Mouse (Mus musculus): Measurements from ENCODE around the gene Vmn1r157. TPM values are rescaled to one million over a fixed set of nuclear protein-coding genes. Genes with fewer than 3 reads are reported as not detected.
"Not testable (repeated sequence)": the region's sequence is repeated elsewhere in the genome, so short reads cannot be mapped to it uniquely, and the experiment has no call there.

Vmn1r157 gene
- total RNA-seq (2021) = not detected
- long read RNA-seq, experiment 1 = 0 reads
- long read RNA-seq, experiment 2 = 0 reads

GRCm38 (mm10) chr7:22761397-22761796 is at the start of gene Vmn1r157:
Gene Vmn1r157, plus strand, starts transcription at chr7:22761697.
- intact Hi-C loops (cut with DNase I); H3K4me3 ChIP-seq; H3K27ac ChIP-seq; DNase-seq (ENCODE audit: extremely low spot score in 1 of 2, low spot score in 2 of 2): not testable (repeated sequence)

GRCm38 (mm10) chr7:22719610-22720009 is 41.9 kb upstream of the Vmn1r157 start, which contains the start of gene Gm4567:
Gene Gm4567, minus strand, starts transcription at chr7:22719710.
- intact Hi-C loops (cut with DNase I); DNase-seq (ENCODE audit: extremely low spot score in 1 of 2, low spot score in 2 of 2); H3K4me3 ChIP-seq; H3K27ac ChIP-seq: not testable (repeated sequence)

- intact Hi-C loops (cut with DNase I); H3K4me3 ChIP-seq; DNase-seq (ENCODE audit: extremely low spot score in 1 of 2, low spot score in 2 of 2); H3K27ac ChIP-seq: not testable (repeated sequence)
These were observed 14.5 kb downstream of the Vmn1r157 start for GRCm38 (mm10) chr7:22775981-22776380.

- H3K27ac ChIP-seq; intact Hi-C loops (cut with DNase I); DNase-seq (ENCODE audit: extremely low spot score in 1 of 2, low spot score in 2 of 2); H3K4me3 ChIP-seq: not testable (repeated sequence)
These were observed 29.2 kb downstream of the Vmn1r157 start, which contains the start of gene Vmn1r158 for GRCm38 (mm10) chr7:22790682-22791081. Gene Vmn1r158, minus strand, starts transcription at chr7:22790782.

Other genes starting within 250 kb of the Vmn1r157 start
- not detected for gene Vmn1r152, start 238.7 kb upstream of the Vmn1r157 start, total RNA-seq (2021)
- not detected for gene Gm8677, start 226.8 kb upstream of the Vmn1r157 start, total RNA-seq (2021)
- not detected for gene Gm4201, start 196.4 kb upstream of the Vmn1r157 start, total RNA-seq (2021)
- gene Gm4565, start 173.6 kb upstream of the Vmn1r157 start, total RNA-seq (2021) = not detected
- gene Vmn1r155, start 103.7 kb upstream of the Vmn1r157 start, total RNA-seq (2021) = not detected
- gene Gm8693, start 69.4 kb upstream of the Vmn1r157 start, total RNA-seq (2021) = not detected
- gene Gm4567, start 42.0 kb upstream of the Vmn1r157 start, total RNA-seq (2021) = not detected
- gene Vmn1r158, start 29.1 kb downstream of the Vmn1r157 start, total RNA-seq (2021) = not detected
- gene Vmn1r159, start 81.9 kb downstream of the Vmn1r157 start, total RNA-seq (2021) = not detected
- not detected for gene Vmn1r160, start 109.5 kb downstream of the Vmn1r157 start, total RNA-seq (2021)
- gene Gm4214, start 223.0 kb downstream of the Vmn1r157 start, total RNA-seq (2021) = not detected